32 mouse cellular contexts compared by ENCODE assay signal in the genomic region with DNA sequence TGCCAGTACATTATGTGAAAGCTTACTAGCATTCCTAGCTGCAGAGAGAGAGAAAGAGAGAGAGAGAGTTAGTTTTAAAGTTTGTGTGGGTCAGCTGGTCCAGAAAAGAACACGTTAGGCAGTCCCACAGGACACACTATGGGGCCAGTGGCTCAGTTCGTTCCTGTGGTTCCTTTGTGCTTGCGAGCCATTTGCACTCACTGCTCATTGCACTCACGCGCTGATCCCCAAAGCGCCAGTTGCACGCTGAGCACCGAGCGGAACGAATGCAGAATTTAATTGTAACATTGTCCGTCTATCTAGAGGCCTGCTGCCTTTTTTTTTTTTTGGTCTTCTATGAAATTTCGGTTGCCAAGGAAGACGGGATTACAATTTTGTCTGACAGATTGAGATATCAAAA. TPM values are rescaled to one million over a fixed set of nuclear protein-coding genes. Genes with fewer than 3 reads are reported as not detected.
A peak's percentile ranks its signal among the peaks of the same experiment; 100 is the strongest.
DNase-seq lines count a peak whose midpoint lies in the region; ATAC-seq lines count a peak whose summit lies in the region.
"Had no signal": no experiment of that assay in that cellular context is flagged by ENCODE, and none has a peak within 500 bp of the region (broad histone marks: within the 10 kb centered on the region; RNA-seq: fewer than 3 reads in every experiment).

No protein-coding gene starts in this region.

- no peak overlapping the region for H3K27ac ChIP-seq in hindbrain, embryonic 10.5 days
- no peak overlapping the region for H3K27ac ChIP-seq in hindbrain, embryonic 13.5 days
- no peak overlapping the region for H3K27ac ChIP-seq in midbrain, embryonic 12.5 days (replicated peaks)
- H3K27ac ChIP-seq in midbrain, embryonic 16.5 days (ENCODE audit: low read length) = no peak overlapping the region
- H3K27ac ChIP-seq in neural tube, embryonic 15.5 days (replicated peaks) = no peak overlapping the region
- H3K27ac ChIP-seq in neural tube, embryonic 12.5 days = no peak overlapping the region
- H3K27ac ChIP-seq: forebrain, embryonic 10.5 days; forebrain, embryonic 13.5 days; heart, embryonic 15.5 days; hindbrain, embryonic 12.5 days; hindbrain, postnatal 0 days had no signal

- H3K9ac ChIP-seq in hindbrain, embryonic 13.5 days = no peak overlapping the region
- H3K9ac ChIP-seq in midbrain, embryonic 12.5 days (replicated peaks) = no peak overlapping the region
- no peak overlapping the region for H3K9ac ChIP-seq in midbrain, embryonic 16.5 days (ENCODE audit: low read depth, low read length)
- H3K9ac ChIP-seq in neural tube, embryonic 15.5 days (replicated peaks) = no peak overlapping the region
- no peak overlapping the region for H3K9ac ChIP-seq in neural tube, embryonic 12.5 days
- H3K9ac ChIP-seq: forebrain, embryonic 13.5 days; heart, embryonic 12.5 days; heart, embryonic 15.5 days; hindbrain, embryonic 12.5 days had no signal

- DNase-seq in hindbrain, embryonic 10.5 days (ENCODE audit: low spot score) = peak; percentile 35
- peak; percentile 41 for DNase-seq in neural tube, embryonic 10.5 days (ENCODE audit: extremely low spot score, low spot score)
- DNase-seq: adrenal gland, adult 8-10 months; adrenal gland, postnatal 25 days; B cell, adult 2 months; cerebellum, adult 18-20 months; cerebellum, adult 9-10 months; cerebellum, postnatal 14 days; gastrocnemius, postnatal 25 days; heart, adult 18-20 months; heart, postnatal 10 days; heart, postnatal 36 days had no signal

- no peak overlapping the region for H3K4me2 ChIP-seq in hindbrain, embryonic 13.5 days
- no peak overlapping the region for H3K4me2 ChIP-seq in midbrain, embryonic 12.5 days (replicated peaks)
- no peak overlapping the region for H3K4me2 ChIP-seq in midbrain, embryonic 16.5 days (ENCODE audit: low read length)
- no peak overlapping the region for H3K4me2 ChIP-seq in neural tube, embryonic 15.5 days
- no peak overlapping the region for H3K4me2 ChIP-seq in neural tube, embryonic 12.5 days (replicated peaks)
- H3K4me2 ChIP-seq: forebrain, embryonic 13.5 days; heart, embryonic 12.5 days; heart, embryonic 15.5 days; hindbrain, embryonic 12.5 days had no signal

- no peak for ATAC-seq in hindbrain, embryonic 13.5 days (ENCODE audit: low FRiP score)
- ATAC-seq in midbrain, embryonic 12.5 days (ENCODE audit: low FRiP score, low read depth) = peak; percentile 82; the same call in 1 of the 2 replicates
- no peak for ATAC-seq in midbrain, embryonic 16.5 days
- no peak for ATAC-seq in neural tube, embryonic 15.5 days (ENCODE audit: low FRiP score)
- 0 out of 2 replicates have a peak, but pooled peaks have one; percentile 68 for ATAC-seq in neural tube, embryonic 12.5 days (ENCODE audit: low FRiP score, low read depth)
- no peak for ATAC-seq in megakaryocyte, adult 5-6 weeks (ENCODE audit: poor library complexity, severe bottlenecking)
- ATAC-seq: activated CD4-positive, CD25-positive, alpha-beta regulatory T cell, adult 4 months; forebrain, embryonic 13.5 days; hindbrain, postnatal 0 days; inflammation-experienced regulatory T-cells, adult 6 months had no signal

- no peak overlapping the region for H3K4me3 ChIP-seq in hindbrain, embryonic 10.5 days
- no peak overlapping the region for H3K4me3 ChIP-seq in hindbrain, embryonic 13.5 days
- H3K4me3 ChIP-seq in midbrain, embryonic 12.5 days = no peak overlapping the region
- H3K4me3 ChIP-seq in midbrain, embryonic 16.5 days (ENCODE audit: low read depth, low read length) = no peak overlapping the region
- H3K4me3 ChIP-seq in neural tube, embryonic 15.5 days (replicated peaks) = no peak overlapping the region
- H3K4me3 ChIP-seq in neural tube, embryonic 12.5 days = no peak overlapping the region
- H3K4me3 ChIP-seq: forebrain, embryonic 10.5 days; forebrain, embryonic 13.5 days; heart, embryonic 12.5 days; heart, embryonic 15.5 days; hindbrain, embryonic 12.5 days had no signal

- no peaks in the 10 kb centered on the region for H3K4me1 ChIP-seq in hindbrain, embryonic 10.5 days (replicated peaks)
- no peaks in the 10 kb centered on the region for H3K4me1 ChIP-seq in hindbrain, embryonic 13.5 days (replicated peaks)
- H3K4me1 ChIP-seq in midbrain, embryonic 12.5 days = no peaks in the 10 kb centered on the region
- H3K4me1 ChIP-seq in midbrain, embryonic 16.5 days (ENCODE audit: control insufficient read depth, insufficient read depth, low read length) = no peaks in the 10 kb centered on the region
- no peaks in the 10 kb centered on the region for H3K4me1 ChIP-seq in neural tube, embryonic 15.5 days
- H3K4me1 ChIP-seq in neural tube, embryonic 12.5 days = no peaks in the 10 kb centered on the region
- H3K4me1 ChIP-seq: forebrain, embryonic 10.5 days; forebrain, embryonic 13.5 days; heart, embryonic 12.5 days; heart, embryonic 15.5 days; hindbrain, embryonic 12.5 days had no signal

- no peaks in the 10 kb centered on the region for H3K36me3 ChIP-seq in hindbrain, embryonic 10.5 days
- H3K36me3 ChIP-seq in hindbrain, embryonic 13.5 days = no peaks in the 10 kb centered on the region
- no peaks in the 10 kb centered on the region for H3K36me3 ChIP-seq in midbrain, embryonic 12.5 days
- H3K36me3 ChIP-seq in midbrain, embryonic 16.5 days (ENCODE audit: control insufficient read depth, insufficient read depth, low read length) = no peaks in the 10 kb centered on the region
- H3K36me3 ChIP-seq in neural tube, embryonic 15.5 days = no peaks in the 10 kb centered on the region
- no peaks in the 10 kb centered on the region for H3K36me3 ChIP-seq in neural tube, embryonic 12.5 days
- H3K36me3 ChIP-seq: forebrain, embryonic 10.5 days; heart, embryonic 12.5 days; heart, embryonic 15.5 days; hindbrain, embryonic 12.5 days had no signal

- peaks cover 51% of the 10 kb centered on the region for H3K27me3 ChIP-seq in hindbrain, embryonic 10.5 days (ENCODE audit: insufficient read depth, poor library complexity, severe bottlenecking)
- H3K27me3 ChIP-seq in hindbrain, embryonic 13.5 days = peaks cover 51% of the 10 kb centered on the region
- H3K27me3 ChIP-seq in midbrain, embryonic 12.5 days = peaks cover 45% of the 10 kb centered on the region
- H3K27me3 ChIP-seq in midbrain, embryonic 16.5 days (ENCODE audit: control insufficient read depth, insufficient read depth, low read depth, low read length) = peaks cover 16% of the 10 kb centered on the region
- H3K27me3 ChIP-seq in neural tube, embryonic 15.5 days (replicated peaks) = peaks cover 47% of the 10 kb centered on the region
- peaks cover 48% of the 10 kb centered on the region for H3K27me3 ChIP-seq in neural tube, embryonic 12.5 days (replicated peaks)
- H3K27me3 ChIP-seq: CH12.LX had no signal

- no peaks in the 10 kb centered on the region for H3K9me3 ChIP-seq in hindbrain, embryonic 10.5 days
- H3K9me3 ChIP-seq in hindbrain, embryonic 13.5 days = no peaks in the 10 kb centered on the region
- no peaks in the 10 kb centered on the region for H3K9me3 ChIP-seq in midbrain, embryonic 12.5 days
- H3K9me3 ChIP-seq in midbrain, embryonic 16.5 days (replicated peaks; ENCODE audit: control insufficient read depth, low read length, poor library complexity, severe bottlenecking) = no peaks in the 10 kb centered on the region
- H3K9me3 ChIP-seq in neural tube, embryonic 15.5 days (replicated peaks) = no peaks in the 10 kb centered on the region
- no peaks in the 10 kb centered on the region for H3K9me3 ChIP-seq in neural tube, embryonic 12.5 days
- H3K9me3 ChIP-seq: forebrain, embryonic 10.5 days; forebrain, embryonic 13.5 days; heart, embryonic 12.5 days; heart, embryonic 15.5 days; hindbrain, embryonic 12.5 days had no signal

- WGBS in hindbrain, embryonic 10.5 days = 19% methylated on average over 13 of the region's 13 CpGs
- WGBS in hindbrain, embryonic 13.5 days = 17% methylated on average over 13 of the region's 13 CpGs
- WGBS in midbrain, embryonic 12.5 days = 31% methylated on average over 13 of the region's 13 CpGs
- WGBS in midbrain, embryonic 16.5 days = 11% methylated on average over 12 of the region's 13 CpGs
- WGBS in neural tube, embryonic 15.5 days = 19% methylated on average over 12 of the region's 13 CpGs
- 7% methylated on average over 13 of the region's 13 CpGs for WGBS in neural tube, embryonic 12.5 days

RNA-seq across cellular contexts. Expression of a gene that starts 15.4 kb away (rescaled TPM):
- polyA plus RNA-seq in hindbrain, embryonic 10.5 days (2016; fragmentation: Nextera tagmentation; extraction: Ambion mirVana) = not detected in 2 replicates
- not detected in 2 replicates for polyA plus RNA-seq in hindbrain, embryonic 13.5 days (2015; fragmentation: Nextera tagmentation; extraction: Ambion mirVana)
- not detected in 2 replicates for polyA plus RNA-seq in midbrain, embryonic 12.5 days (2016; fragmentation: Nextera tagmentation; extraction: Ambion mirVana)
- not detected in 2 replicates for polyA plus RNA-seq in midbrain, embryonic 16.5 days (2015; fragmentation: Nextera tagmentation; extraction: Ambion mirVana)
- not detected in 2 replicates for polyA plus RNA-seq in neural tube, embryonic 15.5 days (2015; fragmentation: Nextera tagmentation; extraction: Ambion mirVana)
- polyA plus RNA-seq in neural tube, embryonic 12.5 days (2016; fragmentation: Nextera tagmentation; extraction: Ambion mirVana) = not detected in 2 replicates
- not detected in 2 replicates for total RNA-seq in megakaryocyte, adult 5-6 weeks (2015)
- not detected in 2 replicates for total RNA-seq in megakaryocyte, adult 5-6 weeks (2017)
- total RNA-seq: adrenal gland, adult 8-10 months; adrenal gland, postnatal 25 days; gastrocnemius, adult 8-10 months; gastrocnemius, postnatal 25 days; heart, adult 18-20 months; heart, postnatal 10 days; heart, postnatal 36 days; hindbrain, postnatal 0 days; MEL had no signal
- polyA plus RNA-seq: activated CD4-positive, CD25-positive, alpha-beta regulatory T cell, adult 4 months; embryonic facial prominence, embryonic 11.5 days; embryonic facial prominence, embryonic 14.5 days; forebrain, embryonic 10.5 days; forebrain, embryonic 13.5 days; gonadal fat pad, adult 2 months; heart, embryonic 12.5 days; heart, embryonic 15.5 days; hindbrain, embryonic 12.5 days; hindbrain, postnatal 0 days; inflammation-experienced regulatory T-cells, adult 6 months had no signal

RNA-seq across cellular contexts. Expression of a gene that starts 57.1 kb away (rescaled TPM):
- polyA plus RNA-seq in hindbrain, embryonic 10.5 days (2016; fragmentation: Nextera tagmentation; extraction: Ambion mirVana) = 7.9 and 12.2 TPM in 2 replicates
- polyA plus RNA-seq in hindbrain, embryonic 13.5 days (2015; fragmentation: Nextera tagmentation; extraction: Ambion mirVana) = 7.5 and 7.6 TPM in 2 replicates
- 12.2 and 13.4 TPM in 2 replicates for polyA plus RNA-seq in midbrain, embryonic 12.5 days (2016; fragmentation: Nextera tagmentation; extraction: Ambion mirVana)
- polyA plus RNA-seq in midbrain, embryonic 16.5 days (2015; fragmentation: Nextera tagmentation; extraction: Ambion mirVana) = 10.0 and 10.4 TPM in 2 replicates
- 7.1 and 7.5 TPM in 2 replicates for polyA plus RNA-seq in neural tube, embryonic 15.5 days (2015; fragmentation: Nextera tagmentation; extraction: Ambion mirVana)
- 9.8 and 10.2 TPM in 2 replicates for polyA plus RNA-seq in neural tube, embryonic 12.5 days (2016; fragmentation: Nextera tagmentation; extraction: Ambion mirVana)
- 3.2 and 4.8 TPM in 2 replicates for total RNA-seq in megakaryocyte, adult 5-6 weeks (2015)
- 6.6 and 6.9 TPM in 2 replicates for total RNA-seq in megakaryocyte, adult 5-6 weeks (2017)

Comparison
In these comparisons a context has a peak if more than half of its experiments do, and no peak if none do; other contexts are left out.
1. ATAC-seq: peak in midbrain, embryonic 12.5 days (single experiment) and neural tube, embryonic 12.5 days (single experiment); none in hindbrain, embryonic 13.5 days (single experiment), midbrain, embryonic 16.5 days (single experiment), neural tube, embryonic 15.5 days (single experiment) and megakaryocyte, adult 5-6 weeks (single experiment).